Mouse (Mus musculus): ENCODE results near the gene Olfr780. TPM values are rescaled to one million over a fixed set of nuclear protein-coding genes. Genes with fewer than 3 reads are reported as not detected.
"Not testable (repeated sequence)": the region's sequence is repeated elsewhere in the genome, so short reads cannot be mapped to it uniquely, and the experiment has no call there.

Gene Olfr780
- total RNA-seq (2018; cell fraction: chromatin; rRNA removed): not detected
- total RNA-seq (2018; cell fraction: cytosol; rRNA removed): not detected
- not detected for total RNA-seq (2018; cell fraction: nucleus; rRNA removed)
- not detected in 3 replicates for polyA plus RNA-seq (2018)

GRCm38 (mm10) chr10:129317817-129318216 is at the start of gene Olfr780:
TSS of gene Olfr780 (plus strand) at chr10:129318117.
- 80% methylated on average over 3 of the region's 3 CpGs for WGBS (ENCODE audit: missing documents)
- no peaks in the 10 kb centered on the region for H3K79me2 ChIP-seq (ENCODE audit: inconsistent target)
- no peak within 1 kb of the TSS for H3K4me3 ChIP-seq (ENCODE audit: inconsistent target)
- H3K27ac ChIP-seq: no peak within 1 kb of the TSS
- no peaks in the 10 kb centered on the region for H3K36me3 ChIP-seq (ENCODE audit: inconsistent target)

GRCm38 (mm10) chr10:129271081-129271535 is 46.8 kb upstream of the Olfr780 start, which contains the start of gene Olfr777:
TSS of gene Olfr777 (minus strand) at chr10:129271485.
- H3K79me2 ChIP-seq (ENCODE audit: inconsistent target): no peaks in the 10 kb centered on the region
- 92% methylated on average over 2 of the region's 2 CpGs for WGBS (ENCODE audit: missing documents)
- no peak within 1 kb of the TSS for H3K27ac ChIP-seq
- no peak within 1 kb of the TSS for H3K4me3 ChIP-seq (ENCODE audit: inconsistent target)
- H3K36me3 ChIP-seq (ENCODE audit: inconsistent target): no peaks in the 10 kb centered on the region

GRCm38 (mm10) chr10:129312973-129313372 is 4.9 kb upstream of the Olfr780 start:
- 50% methylated on average over 1 of the region's 1 CpGs for WGBS (ENCODE audit: missing documents)
- H3K36me3 ChIP-seq (ENCODE audit: inconsistent target); H3K4me3 ChIP-seq (ENCODE audit: inconsistent target); H3K27ac ChIP-seq; H3K79me2 ChIP-seq (ENCODE audit: inconsistent target): not testable (repeated sequence)

GRCm38 (mm10) chr10:129313521-129313920 is 4.4 kb upstream of the Olfr780 start:
- H3K79me2 ChIP-seq (ENCODE audit: inconsistent target); H3K27ac ChIP-seq; H3K36me3 ChIP-seq (ENCODE audit: inconsistent target); H3K4me3 ChIP-seq (ENCODE audit: inconsistent target): not testable (repeated sequence)
- WGBS (ENCODE audit: missing documents): no CpG with 5 or more reads among the region's 1 CpGs

GRCm38 (mm10) chr10:129328554-129328953 is 10.6 kb downstream of the Olfr780 start, which contains the start of gene Olfr781:
TSS of gene Olfr781 (plus strand) at chr10:129328854.
- Histone ChIP-seq H3K27ac (no peak within 1 kb of the TSS), H3K36me3 (ENCODE audit: inconsistent target) (no peaks in the 10 kb centered on the region)

GRCm38 (mm10) chr10:129348550-129348949 is 30.6 kb downstream of the Olfr780 start, which contains the start of gene Olfr782:
TSS of gene Olfr782 (plus strand) at chr10:129348850.
- Histone ChIP-seq H3K36me3 (ENCODE audit: inconsistent target) (no peaks in the 10 kb centered on the region), H3K4me3 (ENCODE audit: inconsistent target) (no peak within 1 kb of the TSS), H3K79me2 (ENCODE audit: inconsistent target) (no peaks in the 10 kb centered on the region), H3K27ac (no peak within 1 kb of the TSS)
- 94% methylated on average over 3 of the region's 3 CpGs for WGBS (ENCODE audit: missing documents)

More at GRCm38 (mm10) chr10:129328554-129328953, 10.6 kb downstream of the Olfr780 start, which contains the start of gene Olfr781:
- no peaks in the 10 kb centered on the region for H3K79me2 ChIP-seq (ENCODE audit: inconsistent target)
- no peak within 1 kb of the TSS for H3K4me3 ChIP-seq (ENCODE audit: inconsistent target)

- H3K79me2 ChIP-seq (ENCODE audit: inconsistent target); H3K4me3 ChIP-seq (ENCODE audit: inconsistent target); H3K36me3 ChIP-seq (ENCODE audit: inconsistent target); H3K27ac ChIP-seq: not testable (repeated sequence)
- 78% methylated on average over 1 of the region's 2 CpGs for WGBS (ENCODE audit: missing documents)
Observed at GRCm38 (mm10) chr10:129352475-129352874, 34.6 kb downstream of the Olfr780 start.

- WGBS (ENCODE audit: missing documents): 83% methylated on average over 4 of the region's 4 CpGs
- H3K4me3 ChIP-seq (ENCODE audit: inconsistent target); H3K79me2 ChIP-seq (ENCODE audit: inconsistent target); H3K36me3 ChIP-seq (ENCODE audit: inconsistent target); H3K27ac ChIP-seq: not testable (repeated sequence)
Observed at GRCm38 (mm10) chr10:129356496-129356895, 38.6 kb downstream of the Olfr780 start.

- Histone ChIP-seq H3K27ac (no peak overlapping the region), H3K79me2 (ENCODE audit: inconsistent target) (no peaks in the 10 kb centered on the region), H3K36me3 (ENCODE audit: inconsistent target) (no peaks in the 10 kb centered on the region), H3K4me3 (ENCODE audit: inconsistent target) (no peak overlapping the region)
- WGBS (ENCODE audit: missing documents): 77% methylated on average over 5 of the region's 5 CpGs
Observed at GRCm38 (mm10) chr10:129357307-129357706, 39.4 kb downstream of the Olfr780 start.

Other genes starting within 250 kb of the Olfr780 start
- not detected in 3 replicates for gene Olfr766-ps1, start 249.1 kb upstream of the Olfr780 start, polyA plus RNA-seq (2018)
- gene Olfr767, start 235.2 kb upstream of the Olfr780 start, polyA plus RNA-seq (2018): not detected in 3 replicates
- gene Olfr768, start 218.7 kb upstream of the Olfr780 start, polyA plus RNA-seq (2018): not detected in 3 replicates
- not detected in 3 replicates for gene Olfr769, start 200.3 kb upstream of the Olfr780 start, polyA plus RNA-seq (2018)
- gene Olfr770, start 179.1 kb upstream of the Olfr780 start, polyA plus RNA-seq (2018): not detected in 3 replicates
- gene Olfr771, start 153.4 kb upstream of the Olfr780 start, polyA plus RNA-seq (2018): not detected in 3 replicates
- not detected in 3 replicates for gene Olfr772, start 140.2 kb upstream of the Olfr780 start, polyA plus RNA-seq (2018)
- not detected in 3 replicates for gene Olfr773, start 130.7 kb upstream of the Olfr780 start, polyA plus RNA-seq (2018)
- gene Olfr774, start 81.9 kb upstream of the Olfr780 start, polyA plus RNA-seq (2018): not detected in 3 replicates
- not detected in 3 replicates for gene Olfr775, start 69.7 kb upstream of the Olfr780 start, polyA plus RNA-seq (2018)
- gene Olfr776, start 59.0 kb upstream of the Olfr780 start, polyA plus RNA-seq (2018): not detected in 3 replicates
- not detected in 3 replicates for gene Olfr777, start 46.6 kb upstream of the Olfr780 start, polyA plus RNA-seq (2018)
- not detected in 3 replicates for gene Olfr781, start 10.7 kb downstream of the Olfr780 start, polyA plus RNA-seq (2018)
- gene Olfr782, start 30.7 kb downstream of the Olfr780 start, polyA plus RNA-seq (2018): not detected in 3 replicates
- not detected in 3 replicates for gene Olfr784, start 66.0 kb downstream of the Olfr780 start, polyA plus RNA-seq (2018)
- gene Olfr785, start 87.3 kb downstream of the Olfr780 start, polyA plus RNA-seq (2018): not detected in 3 replicates
- gene Olfr786, start 109.2 kb downstream of the Olfr780 start, polyA plus RNA-seq (2018): not detected in 3 replicates
- gene Olfr787, start 143.7 kb downstream of the Olfr780 start, polyA plus RNA-seq (2018): not detected in 3 replicates
- gene Olfr788, start 152.9 kb downstream of the Olfr780 start, polyA plus RNA-seq (2018): not detected in 3 replicates
- gene Olfr789, start 166.6 kb downstream of the Olfr780 start, polyA plus RNA-seq (2018): not detected in 3 replicates
- not detected in 3 replicates for gene Olfr790, start 180.4 kb downstream of the Olfr780 start, polyA plus RNA-seq (2018)
- not detected in 3 replicates for gene Olfr791, start 203.7 kb downstream of the Olfr780 start, polyA plus RNA-seq (2018)
- not detected in 3 replicates for gene Olfr792, start 221.0 kb downstream of the Olfr780 start, polyA plus RNA-seq (2018)
- gene Olfr794, start 249.5 kb downstream of the Olfr780 start, polyA plus RNA-seq (2018): not detected in 3 replicates

Measured in macrophage (primary cell).